Mouse (Mus musculus): ENCODE measurements at regions not wholly inside any gene's neighbourhood (a gene's known extent, or its start where the extent isn't known, plus 50 kb on each side); places are given as distances from the start of the nearest gene placed in this dataset.

DNA sequence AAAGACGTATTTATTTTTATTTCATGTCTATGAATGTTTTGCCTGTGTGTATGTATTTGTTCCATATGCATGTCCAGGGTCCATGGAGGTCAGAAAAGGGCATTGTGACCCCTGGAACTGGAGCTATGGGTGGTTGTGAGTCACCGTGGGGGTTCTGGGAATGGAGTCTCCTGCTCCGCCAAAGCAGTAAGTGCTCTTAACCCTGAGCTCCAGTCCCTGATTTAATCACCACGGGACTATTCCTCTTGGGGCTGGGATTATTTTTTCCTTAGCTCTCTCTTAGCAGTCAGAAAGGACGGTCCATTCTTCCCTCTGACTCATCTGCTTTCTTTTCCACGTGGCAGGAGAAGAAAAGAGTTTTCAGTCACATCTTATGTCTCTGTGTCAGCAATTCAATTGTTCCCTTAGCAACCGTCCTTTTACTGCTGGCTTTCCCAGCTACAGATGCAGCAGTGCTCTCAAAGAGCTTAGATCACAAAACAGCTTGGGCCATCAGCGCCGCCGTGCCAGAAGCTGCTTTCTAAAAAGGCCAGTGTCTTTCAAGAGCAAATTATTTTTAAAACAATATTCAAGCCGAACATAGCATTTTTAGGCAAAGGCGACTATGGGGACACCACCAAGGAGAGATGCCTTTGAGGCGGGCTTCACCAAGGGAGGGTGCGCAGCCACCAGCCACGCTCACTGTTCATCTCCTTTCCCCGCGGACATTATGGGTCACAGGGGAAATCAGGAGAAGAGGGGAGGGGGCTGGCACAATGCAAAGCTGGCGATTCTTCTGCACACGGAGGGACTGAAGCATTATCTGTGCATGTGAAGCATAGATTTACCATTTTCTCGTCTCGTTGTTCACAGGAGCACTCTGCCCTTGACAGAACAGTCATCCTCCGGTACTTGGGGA lies 110.8 kb downstream of the Map3k7 start:
- DNase-seq = no peak

- no peak for DNase-seq
Observed at GRCm38 (mm10) chr4:32076391-32076925, 112.6 kb downstream of the Map3k7 start.

DNA sequence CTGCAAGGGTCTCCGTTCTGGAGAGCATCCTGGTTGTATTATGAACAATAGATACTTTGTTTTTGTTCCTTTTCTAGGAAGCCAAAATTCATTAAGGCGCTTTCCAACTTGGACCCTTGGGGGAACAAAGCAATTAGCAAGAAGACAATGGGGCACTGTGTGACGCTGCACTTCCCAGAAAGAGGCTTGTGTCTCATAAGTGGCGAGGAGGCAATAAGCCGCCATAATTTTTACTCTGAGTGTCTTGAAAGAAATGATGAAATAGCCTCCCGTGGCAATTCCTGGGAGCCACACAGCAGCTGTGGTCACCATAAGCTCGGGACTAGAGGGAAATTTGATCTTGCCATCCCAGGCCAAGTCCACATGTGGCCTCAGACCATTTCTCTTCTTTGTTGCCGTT lies 119.6 kb downstream of the Map3k7 start:
- no peak for DNase-seq

GRCm38 (mm10) chr4:32084250-32084869 lies 120.5 kb downstream of the Map3k7 start:
- no peak for DNase-seq

DNA sequence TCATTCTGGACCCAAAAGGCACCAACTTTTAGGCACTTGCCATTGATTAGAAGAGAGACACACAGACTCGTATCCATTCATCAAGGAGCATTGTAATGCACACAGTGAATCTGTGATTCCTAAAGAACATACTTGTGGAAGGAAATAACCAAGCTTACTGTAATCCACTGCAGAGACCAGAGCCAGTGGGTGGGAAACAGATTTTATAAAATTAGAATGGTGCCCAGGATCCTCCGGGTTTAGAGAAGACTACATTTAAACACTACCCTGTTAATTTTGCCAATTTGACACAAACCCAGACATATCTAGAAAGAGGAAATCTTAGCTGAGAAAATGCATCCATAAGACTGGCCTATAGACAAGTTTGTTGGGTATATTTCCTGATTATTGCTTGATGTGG lies 121.1 kb downstream of the Map3k7 start:
- no peak for DNase-seq

- DNase-seq = no peak
Observed at GRCm38 (mm10) chr4:32091086-32091485, 127.2 kb downstream of the Map3k7 start.

DNA sequence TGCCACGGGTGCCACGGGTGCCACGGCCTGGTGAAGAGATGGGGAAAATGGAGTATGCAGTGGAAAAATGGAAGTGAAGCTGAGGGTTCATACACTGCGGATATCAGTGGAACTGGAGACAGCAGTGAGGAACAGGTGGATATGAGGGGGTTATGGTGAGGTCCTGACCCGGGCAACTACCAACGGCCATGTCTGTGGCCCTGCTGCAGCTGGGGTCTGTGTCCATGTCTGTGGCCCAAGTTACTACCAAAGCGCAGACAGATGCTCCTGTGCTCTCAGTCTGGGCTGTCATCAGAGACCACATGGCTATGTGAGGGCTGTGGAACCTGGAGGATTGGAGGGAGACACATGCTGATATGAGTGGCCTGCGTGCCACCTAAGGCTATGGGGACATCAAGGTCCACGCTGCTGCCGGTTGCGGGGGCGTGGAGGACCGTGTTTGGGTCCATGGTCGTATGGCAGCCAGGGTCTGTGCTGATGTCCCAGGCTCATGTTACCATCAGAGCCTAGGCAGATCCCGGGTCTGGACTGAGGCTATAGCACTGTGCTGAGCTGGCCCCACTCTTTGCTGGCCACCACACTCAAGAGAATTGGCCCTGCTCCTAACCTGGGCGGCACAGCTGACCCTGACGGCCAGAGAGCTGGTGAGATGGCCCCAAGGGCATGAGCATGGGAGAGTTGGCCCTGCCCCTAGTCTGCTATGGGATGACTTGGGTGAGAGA lies 128.6 kb downstream of the Map3k7 start:
- no peak for DNase-seq

GRCm38 (mm10) chr4:32098233-32098632 lies 134.3 kb downstream of the Map3k7 start:
- DNase-seq = no peak

DNA sequence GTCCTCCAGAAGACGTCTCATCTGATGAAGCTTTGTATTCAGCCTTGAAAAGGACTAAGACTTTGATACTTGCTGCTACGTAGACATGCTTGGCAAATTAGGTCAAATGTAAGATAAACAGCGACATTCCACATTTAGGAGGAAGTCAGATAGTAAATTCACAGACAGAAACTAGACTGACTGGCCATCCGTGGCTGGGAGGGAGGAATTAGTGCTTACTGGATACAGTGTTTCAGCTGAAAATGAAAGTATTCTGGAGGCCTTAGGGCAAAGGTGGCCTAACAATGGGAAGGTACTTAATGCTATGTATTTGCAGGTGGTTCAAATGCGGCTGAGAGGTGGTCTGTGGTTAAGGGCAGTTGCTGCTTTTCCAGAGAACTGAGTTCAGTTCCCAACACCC lies 137.1 kb downstream of the Map3k7 start:
- no peak for DNase-seq

DNA sequence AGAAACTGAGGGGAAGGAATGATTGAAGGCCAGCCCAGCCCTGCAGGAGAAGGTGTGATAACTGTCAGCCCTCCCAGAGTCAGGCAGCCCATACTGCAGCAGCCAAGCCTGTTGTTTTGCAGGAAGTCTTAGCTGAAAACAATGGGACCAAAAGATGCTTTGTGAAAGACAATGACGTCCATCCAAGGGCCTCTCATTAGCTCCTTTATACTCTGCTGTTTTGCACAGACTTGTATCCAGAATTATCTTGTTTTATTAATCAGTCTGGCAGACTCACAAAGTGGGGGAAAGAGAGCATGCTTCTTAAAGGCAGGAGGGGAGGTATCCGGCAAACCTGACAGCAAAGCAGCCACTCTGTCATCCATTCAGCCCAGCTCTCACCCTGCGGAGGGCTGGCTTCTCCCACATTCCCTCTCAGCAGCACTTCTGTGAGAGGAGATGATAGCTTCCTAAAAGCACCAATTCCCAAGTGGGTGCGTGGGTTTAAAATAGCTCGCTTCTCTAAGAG lies 131.9 kb upstream of the Bach2 start:
- DNase-seq = no peak

DNA sequence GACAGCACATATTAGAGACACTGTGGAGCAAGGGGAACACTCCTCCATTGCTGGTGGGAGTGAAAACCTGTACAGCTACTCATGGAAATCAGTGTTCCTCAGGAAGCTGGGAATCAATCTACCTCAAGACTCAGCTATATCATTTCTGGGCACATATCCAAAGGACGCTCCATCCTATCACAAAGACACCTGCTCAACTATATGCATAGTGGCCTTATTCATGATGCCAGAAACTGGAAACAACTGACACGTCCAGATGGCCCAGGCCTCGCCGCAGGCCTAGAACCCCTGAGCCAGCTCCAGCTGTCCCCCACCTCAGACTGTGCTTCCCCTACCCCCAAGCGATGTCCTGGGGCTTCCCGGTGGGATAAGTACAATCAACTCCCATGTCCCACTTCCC lies 116.3 kb upstream of the Bach2 start:
- DNase-seq = no peak

GRCm38 (mm10) chr4:32126828-32127227 lies 111.8 kb upstream of the Bach2 start:
- DNase-seq = no peak

GRCm38 (mm10) chr4:32130594-32130993 lies 108.0 kb upstream of the Bach2 start:
- DNase-seq = no peak

DNA sequence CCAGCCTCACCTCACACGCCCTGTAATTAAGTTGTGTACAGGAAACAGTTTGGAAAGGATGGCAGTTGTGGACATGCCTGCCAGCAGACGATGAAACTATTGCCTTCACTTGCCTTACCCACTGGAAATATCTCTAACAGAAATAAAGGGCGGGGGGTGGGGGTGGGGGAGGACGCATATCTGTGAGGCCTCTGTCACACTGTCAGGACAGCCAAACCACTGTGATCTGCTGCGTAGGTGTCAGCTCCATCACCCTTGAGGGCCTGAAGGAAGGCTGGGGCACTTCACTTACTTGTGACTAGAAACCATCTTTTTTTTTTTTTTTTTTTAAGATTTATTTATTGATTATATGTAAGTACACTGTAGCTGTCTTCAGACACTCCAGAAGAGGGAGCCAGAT lies 106.8 kb upstream of the Bach2 start:
- DNase-seq = no peak

GRCm38 (mm10) chr4:32136151-32136550 lies 102.5 kb upstream of the Bach2 start:
- no peak for DNase-seq

DNA sequence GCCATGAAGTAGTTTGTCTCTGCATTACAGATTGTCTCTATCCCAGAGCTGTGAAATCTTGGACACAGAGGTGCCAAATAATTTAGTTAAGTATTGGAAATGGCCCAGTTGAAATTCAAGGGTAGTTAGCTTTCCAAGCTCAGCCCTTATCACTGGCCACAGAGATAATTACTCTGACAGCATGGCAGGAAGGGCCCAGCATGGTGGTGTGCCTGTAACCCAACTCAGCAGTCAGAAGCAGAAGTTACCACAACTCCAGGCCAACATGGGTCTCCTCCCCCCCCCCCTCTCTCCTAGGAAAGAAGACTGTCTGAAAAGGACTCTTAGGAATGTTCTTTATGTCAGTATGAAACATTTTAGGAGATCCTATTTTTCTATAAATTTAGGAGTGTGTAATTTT lies 101.4 kb upstream of the Bach2 start:
- no peak for DNase-seq

- DNase-seq = no peak
Observed at GRCm38 (mm10) chr4:32137966-32138365, 100.6 kb upstream of the Bach2 start.

DNA sequence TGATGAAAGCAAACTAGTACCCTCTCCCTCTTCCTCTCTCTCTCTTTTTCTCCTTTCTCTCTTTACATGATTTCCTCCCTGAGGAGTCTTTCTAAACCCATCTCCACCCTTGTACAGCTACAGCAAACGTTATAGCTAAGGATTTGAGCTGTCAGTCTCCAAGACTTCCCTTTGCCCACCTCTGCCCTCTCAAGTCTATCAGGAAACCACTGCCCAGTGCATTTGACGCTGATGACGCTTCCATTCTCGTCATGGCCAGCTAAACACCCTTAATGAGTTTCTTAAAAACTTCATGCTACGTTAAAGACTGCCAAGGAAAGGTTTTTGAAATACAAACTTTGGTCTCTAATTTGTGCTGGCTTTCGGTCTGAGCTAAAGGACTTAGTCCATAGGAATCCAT lies 99.0 kb upstream of the Bach2 start:
- no peak for DNase-seq

DNA sequence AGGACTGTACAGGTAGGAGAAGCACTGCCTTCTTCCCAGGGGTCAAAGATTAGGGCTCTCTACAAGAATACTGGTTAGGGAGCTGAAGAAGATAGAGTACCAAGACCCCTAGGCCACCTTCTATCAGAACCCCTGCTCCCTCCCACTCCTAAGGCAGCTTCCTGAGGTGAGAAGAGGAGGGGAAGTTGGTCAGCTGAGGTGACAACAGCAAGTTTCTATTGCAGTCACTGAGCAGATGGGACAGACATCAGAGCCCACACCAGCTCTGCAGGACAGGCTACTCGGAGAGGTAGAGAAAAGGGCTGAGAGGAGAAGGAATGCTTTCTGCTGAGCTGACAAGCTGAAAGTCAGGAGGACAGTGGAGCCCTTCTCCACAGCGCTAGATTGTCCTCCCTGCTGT lies 98.5 kb upstream of the Bach2 start:
- DNase-seq = no peak

DNA sequence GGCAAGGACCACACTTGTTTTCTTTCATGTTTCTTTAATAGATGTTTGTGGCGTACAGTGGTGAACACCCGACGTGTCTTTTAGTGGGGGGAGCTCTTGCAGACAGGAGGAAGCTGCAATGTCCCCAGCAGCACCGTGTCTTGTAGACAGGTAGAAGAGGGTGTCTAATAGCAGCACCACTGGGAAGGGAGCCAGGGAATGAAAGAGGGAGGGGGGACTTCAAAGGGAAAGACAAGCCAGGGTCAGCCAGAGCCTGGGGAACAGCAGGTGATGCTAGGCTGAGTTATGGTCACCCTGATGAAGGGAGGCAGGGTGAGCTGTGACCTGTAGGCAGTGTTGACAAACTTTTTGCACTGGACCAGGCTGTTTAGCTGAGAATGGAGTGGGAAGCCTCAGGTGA lies 96.4 kb upstream of the Bach2 start:
- no peak for DNase-seq

DNA sequence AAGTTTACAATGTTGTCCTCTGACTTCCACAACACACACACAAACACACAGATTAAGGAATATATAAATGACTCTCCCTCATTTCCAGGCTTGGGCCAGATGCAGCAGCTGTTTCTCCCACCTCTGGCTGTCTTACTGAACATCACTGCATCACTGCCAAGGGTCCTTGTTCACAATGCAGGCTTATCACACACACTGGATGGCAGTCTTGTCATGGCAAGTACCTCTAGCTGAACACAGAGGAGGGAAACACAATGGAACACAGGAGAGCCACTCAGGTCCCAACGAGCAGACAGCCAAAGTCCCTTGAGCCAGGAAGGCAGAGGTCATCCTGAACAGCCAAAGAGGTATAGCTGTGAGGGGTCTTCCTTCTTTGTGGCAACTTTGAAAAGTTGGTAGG lies 91.5 kb upstream of the Bach2 start:
- DNase-seq = no peak

- DNase-seq = no peak
Observed at GRCm38 (mm10) chr4:32148597-32148996, 90.0 kb upstream of the Bach2 start.

DNA sequence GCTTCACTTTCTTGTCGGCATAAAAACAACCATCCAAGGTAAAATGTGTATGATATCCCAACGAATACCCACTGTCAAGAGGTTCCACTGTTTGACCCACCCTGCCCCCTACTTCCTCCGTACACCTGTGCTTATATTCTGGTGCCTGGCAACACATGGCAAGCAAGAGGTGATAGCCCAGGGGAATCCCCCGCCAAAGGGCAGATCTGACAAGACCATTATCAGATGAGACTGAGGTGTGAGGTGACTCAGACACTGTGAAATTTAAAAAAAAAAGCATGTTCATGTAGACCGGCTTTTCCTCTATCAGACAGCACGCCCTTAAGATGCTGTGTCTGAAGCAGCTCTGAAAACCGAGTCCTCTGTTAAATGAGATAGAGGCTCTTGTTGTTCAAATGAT lies 89.4 kb upstream of the Bach2 start:
- no peak for DNase-seq

Measured in kidney, adult 8-10 months (tissue).